Mouse (Mus musculus) cerebellum, postnatal 10 days (tissue): Measurements from ENCODE around the gene Palm.
"Not testable (repeated sequence)": the region's sequence is repeated elsewhere in the genome, so short reads cannot be mapped to it uniquely, and the experiment has no call there.

ENCODE experiments used
- DNase-seq, 2 experiments: peaks; one replicate each; pipeline ENCODE4 v3.0.0; 2021; ENCODE audit warnings: mixed read lengths in 2 of 2

The Palm gene

DNA sequence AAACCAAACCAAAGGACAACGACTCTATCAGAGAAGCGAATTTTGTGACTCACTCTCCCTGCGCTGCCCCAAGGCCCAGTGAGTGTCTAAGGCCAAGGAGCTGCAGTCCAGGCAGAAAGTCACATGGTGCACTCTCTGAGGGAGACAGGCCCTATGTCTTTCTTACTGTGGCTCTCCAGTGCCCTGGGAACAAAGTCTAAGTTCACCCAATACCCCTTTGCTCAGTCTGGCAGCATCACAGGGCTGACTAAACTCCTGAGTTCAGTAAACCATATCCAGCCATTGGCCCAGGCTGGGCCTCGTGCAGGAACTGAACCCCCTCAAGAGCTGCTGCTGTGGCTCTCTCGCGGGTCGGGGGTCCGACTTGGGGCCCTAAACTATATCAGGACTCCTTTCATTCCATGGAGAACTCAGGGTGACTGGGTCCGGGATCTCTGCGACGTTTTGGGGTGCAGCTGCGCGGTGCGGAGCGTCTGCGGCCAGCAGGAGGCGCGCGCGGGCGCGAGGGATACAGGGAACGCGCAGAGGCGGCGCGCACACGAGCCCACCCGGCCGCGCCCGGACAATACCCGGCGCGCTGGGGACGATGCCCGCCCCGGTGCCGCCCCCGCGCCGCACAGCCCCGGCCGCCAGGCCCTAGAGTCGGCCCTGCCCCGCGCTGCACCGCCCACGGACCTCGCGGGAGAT, at the start of gene Palm:
TSS of gene Palm (plus strand) at position 522 of the 687 bp plus-strand sequence.
- DNase-seq: peak; percentile 93 to 94

DNA sequence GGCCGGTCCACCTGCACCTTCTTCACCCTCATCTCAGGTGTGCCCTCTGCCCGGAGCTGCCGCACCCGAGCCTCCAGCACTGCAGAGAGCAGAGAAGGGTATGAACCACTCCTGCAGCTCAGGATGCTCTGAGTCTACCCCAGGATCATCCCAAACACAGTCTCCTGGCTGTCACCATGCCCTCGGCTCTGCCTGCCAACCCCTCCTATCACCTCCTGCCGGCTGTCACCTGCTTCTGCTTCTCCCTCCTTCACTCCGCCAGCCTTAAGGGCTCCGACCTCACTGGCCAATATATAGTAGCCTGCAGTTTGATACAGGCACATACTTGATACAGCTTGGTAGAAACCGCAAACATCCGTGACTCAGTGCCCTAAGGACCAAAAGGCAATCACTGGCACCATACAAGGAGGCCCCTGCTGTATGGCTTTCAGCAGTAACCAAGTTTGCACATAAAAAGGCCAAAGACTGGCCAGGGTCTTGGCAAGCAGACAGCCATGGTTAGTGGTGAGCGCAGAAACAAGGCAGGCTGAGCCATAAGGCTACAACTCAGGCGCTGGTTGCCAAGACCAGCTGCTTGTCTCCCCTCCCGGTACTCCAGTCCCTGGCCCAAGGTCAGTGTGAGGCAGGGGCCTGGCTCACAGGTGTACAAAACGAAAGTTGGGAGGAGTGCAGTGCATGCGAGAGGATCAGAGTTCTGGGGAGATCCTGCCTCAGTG, 49.6 kb upstream of the Palm start:
- peak; percentile 80 to 83 for DNase-seq

DNA sequence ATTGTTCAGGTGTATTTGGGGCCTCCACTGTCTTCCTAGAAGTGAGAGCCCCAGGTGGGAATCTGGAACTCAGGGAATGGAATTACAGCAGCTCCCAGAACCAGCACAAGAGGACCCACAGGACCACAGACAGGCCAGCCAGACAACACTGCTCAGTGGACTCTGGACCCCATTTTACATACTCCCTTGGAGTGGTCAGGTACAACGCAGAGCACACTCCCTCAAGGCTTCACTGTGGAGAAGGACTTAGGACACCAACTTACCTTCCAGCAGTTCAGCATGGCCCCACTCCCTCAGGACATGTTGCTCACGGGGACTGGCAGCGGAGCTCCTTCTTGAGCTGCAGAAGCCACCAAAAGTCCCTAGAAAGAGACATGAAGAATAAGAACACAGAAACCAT, 48.0 kb upstream of the Palm start:
- DNase-seq: no peak

DNA sequence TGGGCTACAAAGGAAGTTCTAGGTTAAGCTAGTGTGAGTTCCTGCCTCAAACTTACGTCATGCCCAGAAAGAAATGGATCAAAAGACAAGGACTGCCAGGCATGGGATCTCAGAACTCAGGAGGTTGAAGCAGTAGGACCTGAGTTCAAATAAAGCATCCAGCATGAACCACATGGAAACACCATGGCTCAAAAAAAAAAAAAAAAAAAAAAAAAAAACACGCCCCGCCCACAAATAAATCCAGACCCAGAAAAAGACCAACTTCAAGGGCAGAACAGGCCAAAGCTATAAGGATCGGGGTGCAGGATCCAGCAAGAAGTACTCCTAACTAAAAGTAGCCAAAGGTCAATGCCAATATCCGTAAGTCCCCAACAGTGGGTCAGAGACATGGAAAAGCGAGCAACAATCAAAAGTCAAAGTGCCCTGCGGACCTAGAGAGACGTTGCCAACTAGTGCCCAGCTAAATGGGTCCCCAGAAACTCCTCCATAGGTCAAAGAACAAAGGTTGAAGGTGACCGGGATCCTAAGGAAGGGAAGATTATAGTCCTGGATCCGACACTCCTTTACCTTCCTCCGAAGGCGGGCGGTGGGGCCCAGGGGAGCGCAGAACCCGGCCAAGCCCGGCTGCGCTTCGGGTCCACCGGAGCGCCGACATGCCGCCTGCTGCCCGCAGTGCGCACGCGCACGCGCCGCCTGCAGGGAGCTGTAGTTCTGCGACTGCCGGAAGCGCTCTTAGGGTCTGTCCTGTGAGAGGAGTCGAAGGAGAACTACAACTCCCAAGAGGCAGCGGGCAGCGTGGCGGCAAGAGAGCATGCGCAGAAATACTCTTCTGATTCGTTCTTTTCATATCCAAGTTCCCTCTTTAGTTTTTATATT, 47.2 kb upstream of the Palm start, which contains the start of gene Polrmt:
TSS of gene Polrmt (minus strand) at position 684 of the 876 bp plus-strand sequence.
- DNase-seq: peak; percentile 97 to 98

DNA sequence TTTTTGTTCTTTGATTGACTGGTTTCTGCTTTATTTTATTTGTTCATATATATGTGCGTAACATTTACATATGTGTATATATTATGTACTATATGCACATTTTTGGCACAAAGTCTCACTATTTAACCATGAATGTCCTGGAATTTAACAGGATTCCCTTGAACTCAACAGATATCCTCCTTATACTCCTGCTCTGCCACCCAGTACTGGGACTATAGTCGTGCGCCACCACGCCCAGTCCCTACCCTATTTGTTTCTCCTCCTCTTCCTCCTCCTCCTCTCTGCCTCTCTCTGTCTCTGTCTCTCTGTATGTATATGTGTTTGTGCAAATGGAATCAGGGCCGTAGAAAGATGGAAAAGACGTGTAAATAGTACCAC, 46.6 kb upstream of the Palm start:
- peak in 1 of 2 experiments; percentile 22 for DNase-seq

DNA sequence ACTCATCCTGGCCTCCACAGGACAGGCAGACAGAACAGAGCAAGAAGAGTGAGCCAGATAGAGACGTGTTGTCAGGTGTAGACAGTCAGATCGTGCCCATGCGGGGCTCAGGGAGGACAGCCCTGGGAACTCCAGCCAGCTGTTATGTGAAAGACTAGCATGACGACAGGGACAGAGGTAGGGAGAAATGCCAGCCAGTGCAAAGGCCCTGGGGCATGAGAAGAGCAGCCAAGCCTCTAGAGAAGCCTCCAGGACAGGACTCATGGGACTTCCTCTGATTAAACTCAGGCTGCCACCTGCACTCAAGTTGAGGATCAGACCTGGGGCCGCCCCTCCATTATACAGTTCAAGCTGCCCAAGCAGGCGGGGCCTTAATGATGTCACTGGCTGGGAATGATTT, 44.9 kb upstream of the Palm start:
- DNase-seq: no peak

DNA sequence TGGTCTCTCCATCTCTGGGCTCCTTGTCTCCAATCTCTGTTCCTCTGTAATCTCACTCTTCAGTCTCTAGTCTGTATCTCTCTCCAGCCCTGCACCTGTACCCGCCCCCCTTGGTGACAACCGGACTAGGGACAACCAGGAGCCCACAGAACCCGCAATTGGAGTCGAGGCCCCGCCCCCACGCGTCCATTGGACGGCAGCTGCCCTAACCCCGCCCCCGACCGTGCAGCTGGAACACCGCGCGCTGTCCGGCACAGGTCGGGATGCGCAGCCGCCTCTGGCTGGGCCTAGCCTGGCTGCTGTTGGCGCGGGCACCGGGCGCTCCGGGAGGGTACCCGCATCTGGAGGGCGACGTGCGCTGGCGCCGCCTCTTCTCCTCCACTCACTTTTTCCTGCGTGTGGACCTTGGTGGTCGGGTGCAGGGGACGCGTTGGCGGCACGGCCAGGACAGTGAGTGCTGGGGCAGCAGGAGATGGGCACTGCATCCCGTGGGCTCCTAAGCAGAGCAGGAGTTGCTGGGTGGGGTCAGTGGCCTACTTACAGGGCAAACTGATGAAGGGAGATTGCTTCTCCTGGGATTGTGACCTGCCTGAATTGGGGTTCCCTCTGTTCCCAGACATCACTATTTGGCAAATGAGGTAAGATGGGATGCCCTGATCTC, 38.4 kb upstream of the Palm start, which contains the start of gene Fgf22:
TSS of gene Fgf22 (plus strand) at position 221 of the 661 bp plus-strand sequence.
- peak; percentile 76 to 81 for DNase-seq

DNA sequence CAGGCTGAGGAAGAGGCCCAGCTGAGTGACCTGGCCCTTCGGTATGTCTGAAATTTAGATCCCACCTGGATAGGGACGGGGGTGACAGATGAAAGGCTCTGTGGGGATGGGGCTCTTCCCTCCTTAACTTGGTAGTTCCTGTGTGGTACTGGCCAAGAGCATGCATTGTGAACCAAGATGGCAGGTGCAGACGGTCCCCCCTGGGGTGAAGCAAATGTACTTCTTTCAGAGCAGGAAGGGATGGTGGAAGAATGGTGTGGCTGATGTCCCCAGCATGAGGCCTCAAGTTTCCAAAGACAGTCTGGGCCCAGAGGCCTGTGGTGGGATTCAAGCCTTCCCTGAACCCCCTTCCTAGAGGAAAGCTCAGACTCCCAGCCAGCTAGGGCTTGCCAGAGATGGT, 37.5 kb upstream of the Palm start:
- peak; percentile 40 to 42 for DNase-seq

DNA sequence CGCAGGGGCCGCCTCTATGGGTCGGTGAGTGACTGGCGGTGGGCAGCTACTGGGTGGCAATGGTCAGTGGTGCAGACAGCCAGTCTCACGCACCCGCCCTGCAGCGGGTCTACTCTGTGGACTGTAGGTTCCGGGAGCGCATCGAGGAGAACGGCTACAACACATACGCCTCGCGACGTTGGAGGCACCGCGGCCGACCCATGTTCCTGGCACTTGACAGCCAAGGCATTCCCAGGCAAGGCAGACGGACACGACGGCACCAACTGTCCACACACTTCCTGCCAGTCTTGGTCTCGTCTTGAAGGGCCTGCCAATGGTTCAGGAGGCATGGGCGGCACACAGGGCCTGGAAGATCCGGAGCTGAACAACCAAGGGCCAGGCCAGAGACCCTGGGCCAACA, 36.7 kb upstream of the Palm start:
- DNase-seq: peak in 1 of 2 experiments; percentile 17

DNA sequence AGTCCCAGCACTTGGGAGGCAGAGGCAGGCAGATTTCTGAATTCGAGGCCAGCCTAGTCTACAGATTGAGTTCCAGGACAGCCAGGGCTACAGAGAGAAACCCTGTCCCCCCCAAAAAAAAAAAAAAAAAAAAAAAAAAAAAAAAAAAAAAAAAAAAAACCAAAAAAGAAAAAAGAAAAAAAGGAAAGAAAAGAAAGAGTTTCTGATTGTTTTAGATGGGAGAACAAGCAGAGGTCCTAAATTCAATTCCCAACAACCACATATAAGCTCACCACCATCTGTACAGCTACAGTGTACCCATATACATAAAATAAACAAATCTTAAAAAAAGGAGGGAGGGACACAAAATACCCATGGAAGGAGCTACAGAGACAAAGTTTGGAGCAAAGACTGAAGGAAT, 33.7 kb upstream of the Palm start:
- DNase-seq: not testable (repeated sequence)

DNA sequence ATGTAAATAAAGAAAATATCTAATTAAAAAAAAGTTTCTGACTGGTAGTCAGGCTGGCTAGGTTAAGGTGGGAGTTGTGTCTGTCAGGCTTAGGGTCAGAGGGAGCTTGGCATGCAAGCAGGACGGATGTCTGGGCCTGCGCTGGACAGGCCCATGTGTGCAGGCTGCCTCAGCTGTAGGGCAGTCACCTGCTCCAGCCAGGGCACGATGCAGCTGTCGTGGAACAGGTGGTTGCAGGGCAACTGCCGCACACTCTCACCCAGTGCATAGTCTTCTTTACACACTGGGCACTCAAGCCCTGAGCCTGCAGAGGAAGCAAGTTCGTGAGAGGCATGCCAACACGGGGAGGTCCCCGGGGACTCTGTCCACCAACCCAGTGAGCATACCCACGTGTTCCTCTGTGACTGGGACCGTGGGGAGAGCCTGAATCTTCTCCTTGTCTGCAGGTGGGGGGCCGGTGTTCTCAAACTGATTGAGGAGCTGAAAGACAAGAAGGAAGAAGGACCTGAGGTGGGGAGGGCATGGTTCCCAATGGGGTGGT, 32.7 kb upstream of the Palm start:
- no peak for DNase-seq

DNA sequence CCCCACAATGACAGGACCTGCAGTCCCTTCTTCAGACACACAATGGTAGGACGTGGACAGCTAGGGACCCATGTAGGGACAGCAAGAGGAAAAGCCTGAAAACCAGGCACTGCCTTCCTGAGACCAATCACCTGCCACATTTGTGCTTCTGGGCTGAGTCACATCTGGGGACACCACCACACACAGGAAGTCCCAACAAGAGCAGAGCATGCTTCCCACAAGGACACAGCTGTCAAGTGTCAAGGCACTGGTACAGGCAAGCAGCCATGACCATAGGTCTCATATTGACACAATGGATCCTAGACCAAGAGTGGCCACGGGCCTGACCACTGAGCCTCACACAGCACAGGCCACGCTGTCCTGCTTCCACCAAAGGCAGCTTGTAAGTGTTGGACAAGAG, 30.5 kb upstream of the Palm start:
- no peak for DNase-seq

DNA sequence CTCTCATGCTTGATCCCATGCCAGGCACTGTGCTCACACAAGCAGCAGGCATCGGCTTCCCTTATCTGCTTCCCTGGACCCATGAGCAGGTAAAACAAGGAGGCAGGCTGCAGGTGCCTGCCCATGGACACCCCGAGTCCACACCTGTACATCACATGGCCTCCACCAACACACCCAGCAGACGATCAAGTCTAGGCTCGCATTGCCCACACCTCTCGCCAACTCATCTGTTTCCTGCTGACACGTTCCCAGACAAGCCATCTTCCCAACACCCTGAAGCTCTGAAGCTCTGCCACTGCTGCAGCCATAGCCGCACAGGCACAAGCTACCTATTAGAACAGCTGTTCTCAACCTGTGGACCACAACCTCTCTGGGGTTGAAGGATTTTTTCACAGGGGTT, 29.1 kb upstream of the Palm start:
- DNase-seq: peak; percentile 35 to 38

DNA sequence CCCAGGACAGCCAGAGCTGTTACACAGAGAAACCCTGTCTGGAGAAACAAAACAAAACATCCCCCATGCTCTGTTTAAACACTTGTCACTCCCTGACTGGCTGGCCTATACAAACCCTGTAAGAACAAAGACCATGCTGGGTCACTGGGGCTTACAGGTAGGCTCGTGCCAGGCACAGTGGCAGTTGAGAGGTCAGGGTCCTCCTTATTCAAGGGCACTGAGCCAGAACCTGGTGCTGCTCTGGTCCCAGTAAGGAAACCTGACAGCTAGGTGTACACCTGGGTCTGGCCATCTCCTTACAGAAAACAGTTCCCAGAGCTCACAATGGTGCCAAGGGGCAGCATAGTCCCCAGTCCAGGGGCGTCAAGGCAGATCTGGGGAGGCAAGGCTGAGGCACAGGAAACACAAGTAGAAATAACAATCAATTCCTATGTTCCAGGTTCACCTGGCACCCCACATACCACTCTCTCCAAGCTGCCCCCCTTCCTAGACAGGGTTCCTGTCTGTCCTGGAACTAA, 28.1 kb upstream of the Palm start:
- peak in 1 of 2 experiments; percentile 28 for DNase-seq

DNA sequence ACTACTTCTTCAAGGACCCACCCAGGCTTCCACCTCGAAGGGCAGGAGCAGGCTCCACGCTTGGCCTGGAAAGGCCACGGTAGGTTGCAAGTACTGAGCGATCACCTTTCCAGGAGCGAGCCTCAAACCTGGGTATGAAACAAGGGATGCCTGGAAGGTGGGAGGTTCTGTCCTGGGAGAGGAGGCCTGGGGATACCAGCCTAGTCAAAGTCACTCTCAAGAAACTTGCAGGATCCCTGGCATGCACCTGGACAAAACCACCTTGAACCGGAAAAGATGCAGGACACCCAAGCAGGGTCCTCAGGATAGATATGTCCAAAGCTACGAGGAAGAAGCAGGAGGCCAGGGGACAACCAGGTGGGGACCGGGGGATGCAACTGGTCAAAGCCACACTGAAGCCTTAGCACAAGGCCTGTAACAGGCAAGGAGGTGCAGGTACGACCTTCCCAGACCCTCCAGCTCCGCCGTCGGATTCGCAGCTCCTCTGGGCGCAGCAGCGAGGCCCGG, 27.3 kb upstream of the Palm start:
- DNase-seq: peak in 1 of 2 experiments; percentile 19

DNA sequence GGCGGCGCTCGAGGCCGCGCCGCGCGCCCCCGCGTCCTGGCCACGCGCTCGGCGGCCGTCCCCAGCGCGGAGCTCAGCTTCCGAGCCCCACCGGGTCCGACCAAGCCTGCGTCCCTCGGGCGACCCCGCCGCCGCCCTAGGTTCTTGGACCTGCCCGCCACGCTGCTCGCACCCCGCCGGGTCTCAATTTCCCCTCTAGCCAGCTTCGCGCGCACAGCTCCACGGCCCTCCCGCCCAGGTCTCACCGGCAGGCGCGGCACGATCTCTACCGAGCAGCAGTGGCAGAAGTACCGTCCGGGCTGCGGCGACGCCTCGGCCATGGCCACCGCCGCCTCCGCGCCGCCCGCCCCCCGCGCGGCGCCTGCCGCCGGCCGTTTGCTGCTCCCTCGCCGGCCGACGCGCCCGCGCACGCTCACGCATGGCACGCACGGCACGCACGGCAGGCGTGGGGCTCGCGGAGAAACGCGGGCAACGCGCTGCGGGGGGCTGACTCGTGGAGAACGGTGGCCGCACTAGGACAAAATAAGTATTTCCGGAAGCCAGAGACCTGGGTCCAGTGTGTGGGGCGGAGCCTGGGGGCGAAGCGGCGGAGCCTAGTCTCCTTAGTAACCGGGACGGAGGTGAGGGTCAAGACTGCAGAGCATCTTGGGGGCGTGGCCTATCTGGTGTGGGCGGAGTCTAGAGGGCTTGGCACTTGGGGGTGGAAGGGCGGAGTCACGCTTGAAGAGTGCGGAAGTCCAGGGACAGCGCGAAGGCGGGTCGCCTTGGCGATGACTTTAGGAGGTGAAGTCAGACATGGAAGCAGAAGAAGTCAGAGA, 26.7 kb upstream of the Palm start, which contains the start of gene Rnf126:
TSS of gene Rnf126 (minus strand) at position 445 of the 818 bp plus-strand sequence.
- peak; percentile 99 to 100 for DNase-seq

DNA sequence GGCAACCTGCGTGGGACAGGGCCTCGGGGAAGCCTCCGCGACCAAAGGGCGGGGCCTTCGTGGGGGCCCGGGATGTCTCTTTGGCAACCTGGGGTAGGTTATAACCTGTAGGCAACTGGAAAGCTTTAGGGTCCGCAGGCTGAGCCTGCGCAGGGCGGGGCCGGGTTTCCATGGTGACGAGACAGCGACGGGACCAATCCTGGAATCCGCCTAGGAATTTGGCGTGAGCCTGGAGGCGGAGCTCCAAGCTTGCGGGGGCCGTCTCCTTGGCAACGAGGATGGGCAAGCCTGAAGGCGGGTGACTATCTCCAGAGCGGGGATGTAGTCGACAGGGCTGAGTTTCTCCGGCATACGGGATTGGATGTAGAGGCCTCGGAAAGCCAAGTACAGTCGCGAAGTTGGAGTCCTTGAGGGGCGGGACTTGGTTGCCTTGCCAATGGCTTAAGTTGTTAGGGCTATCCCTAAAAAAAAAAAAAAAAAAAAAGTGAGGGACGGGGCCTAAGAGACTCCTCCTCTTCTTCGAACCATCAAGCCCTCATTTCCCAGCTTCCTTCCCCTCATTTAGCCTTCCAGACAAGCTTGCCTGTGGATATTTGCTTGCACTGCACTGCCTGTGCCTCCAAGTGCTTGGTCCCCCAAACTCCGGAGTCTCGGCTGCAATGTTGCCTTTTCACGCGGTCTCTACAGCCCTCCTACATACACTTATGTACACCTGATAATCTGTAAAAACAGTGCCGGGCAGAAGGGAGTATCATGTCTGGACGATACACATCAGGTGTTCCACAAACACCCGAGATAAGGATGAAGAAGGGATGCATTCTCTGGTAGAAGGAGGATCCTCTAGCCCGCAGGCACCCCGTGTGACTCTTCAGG, 25.8 kb upstream of the Palm start:
- peak; percentile 99 for DNase-seq

DNA sequence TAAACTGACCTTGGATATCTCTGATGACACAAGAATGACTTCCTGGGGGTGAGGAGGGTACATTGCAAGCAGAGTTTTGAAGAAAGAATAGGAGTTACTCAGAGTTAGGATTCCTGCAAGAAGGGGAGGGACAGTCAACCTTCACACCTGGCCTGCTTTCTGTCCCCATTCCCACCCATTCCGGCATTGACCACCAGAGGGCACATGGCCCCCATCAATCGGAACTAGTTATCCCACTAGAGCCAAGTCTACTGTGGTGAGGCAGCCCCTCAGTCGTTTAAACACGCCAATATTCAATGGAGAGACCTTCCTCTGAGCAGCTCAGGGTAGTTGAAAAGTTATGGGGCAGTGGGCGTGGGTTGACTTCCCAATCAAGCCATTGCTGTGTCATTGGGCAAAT, 25.0 kb upstream of the Palm start:
- peak; percentile 91 to 94 for DNase-seq

DNA sequence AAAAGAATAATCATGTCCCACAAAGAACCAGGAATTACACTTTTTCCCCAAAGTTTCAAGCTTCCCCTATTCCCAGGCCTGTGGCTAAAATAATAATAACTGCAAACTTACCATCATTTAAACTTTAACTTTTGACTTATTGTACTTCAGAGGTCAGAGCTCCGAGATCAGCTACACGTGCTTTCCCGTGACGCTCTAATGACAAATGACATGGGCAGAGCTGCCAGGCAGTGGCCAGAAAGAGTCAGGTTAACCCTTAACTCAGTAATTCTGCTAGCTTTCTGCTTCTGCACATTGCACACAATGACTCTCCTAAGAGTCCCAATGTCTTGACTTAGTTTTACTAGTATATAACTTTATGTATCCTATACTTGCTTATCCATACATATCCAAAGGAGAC, 24.0 kb upstream of the Palm start:
- DNase-seq: no peak

DNA sequence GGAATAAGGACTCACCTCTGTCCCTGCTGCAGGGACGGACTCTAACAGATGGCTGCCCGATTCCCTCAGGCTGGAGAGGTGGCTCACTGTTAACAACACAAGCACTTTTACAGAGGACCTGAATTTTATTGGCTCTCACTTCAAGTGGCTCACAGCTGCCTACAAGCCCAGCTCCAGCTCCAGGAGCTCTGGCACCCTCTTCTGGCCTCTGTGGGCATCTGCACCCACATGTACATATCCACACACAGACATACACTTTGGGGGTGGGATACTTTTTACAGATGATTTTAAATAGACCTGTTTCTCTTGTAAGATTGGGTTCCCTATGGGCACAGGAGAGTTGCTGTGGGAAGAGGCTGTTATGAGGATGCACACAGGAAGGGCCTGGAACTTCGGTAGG, 21.1 kb upstream of the Palm start:
- no peak for DNase-seq
